Mouse (Mus musculus) forelimb bud, embryonic 11.5 days (tissue): Measurements from ENCODE around the gene Rreb1.
A peak's percentile ranks its signal among the peaks of the same experiment; 100 is the strongest.

ENCODE experiments used
- DNase-seq: peaks from one replicate; pipeline ENCODE4 v3.0.0-alpha.2; 2012; ENCODE audit warnings: low read depth, low spot score

Rreb1 gene

GRCm38 (mm10) chr13:37852850-37853249, 74.7 kb downstream of the Rreb1 start:
- no peak for DNase-seq

GRCm38 (mm10) chr13:37853441-37853840, 75.2 kb downstream of the Rreb1 start:
- no peak for DNase-seq

- peak; percentile 43 for DNase-seq
Measured at GRCm38 (mm10) chr13:37854031-37854431, 75.8 kb downstream of the Rreb1 start.

DNA sequence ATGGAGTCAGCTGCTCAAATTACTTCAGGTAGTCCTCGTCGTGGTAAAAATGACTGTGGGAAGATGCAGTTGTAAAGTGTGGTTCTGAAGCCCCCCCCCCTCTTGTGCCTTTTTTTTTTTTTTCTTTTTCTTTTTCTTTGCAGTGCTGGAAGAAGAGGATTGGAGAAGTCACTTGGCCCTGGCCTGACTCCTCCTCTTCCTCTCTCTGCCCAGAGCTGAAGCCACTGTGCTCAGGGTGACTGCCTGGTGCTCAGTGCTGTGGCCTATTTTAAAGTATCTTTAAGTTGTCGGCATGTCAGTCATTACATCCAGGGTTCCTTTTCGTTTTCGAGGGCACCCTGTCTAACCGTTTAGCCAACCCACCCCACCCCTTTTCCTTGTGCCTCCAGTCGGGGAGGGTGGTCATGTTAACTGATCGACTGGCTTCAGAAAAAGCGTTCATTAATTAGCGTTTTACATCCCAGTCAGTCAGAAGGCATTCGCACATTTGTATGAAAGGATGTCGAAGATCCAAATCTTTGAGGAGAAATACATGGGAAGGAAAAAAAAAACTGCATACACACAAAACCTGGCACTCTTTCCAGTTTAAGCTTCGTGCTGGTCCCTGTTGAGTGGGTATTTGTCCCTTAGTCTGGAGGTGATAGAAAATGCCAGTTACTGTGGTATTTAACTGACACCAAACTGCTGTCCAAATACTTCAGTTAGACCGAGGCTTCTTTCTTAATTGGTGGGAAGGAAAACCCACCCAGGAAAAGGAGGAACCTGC, 76.4 kb downstream of the Rreb1 start:
- no peak for DNase-seq

GRCm38 (mm10) chr13:37855221-37855757, 77.1 kb downstream of the Rreb1 start:
- no peak for DNase-seq

GRCm38 (mm10) chr13:37855765-37856164, 77.6 kb downstream of the Rreb1 start:
- no peak for DNase-seq

- no peak for DNase-seq
Measured at GRCm38 (mm10) chr13:37856537-37856936, 78.3 kb downstream of the Rreb1 start.

DNA sequence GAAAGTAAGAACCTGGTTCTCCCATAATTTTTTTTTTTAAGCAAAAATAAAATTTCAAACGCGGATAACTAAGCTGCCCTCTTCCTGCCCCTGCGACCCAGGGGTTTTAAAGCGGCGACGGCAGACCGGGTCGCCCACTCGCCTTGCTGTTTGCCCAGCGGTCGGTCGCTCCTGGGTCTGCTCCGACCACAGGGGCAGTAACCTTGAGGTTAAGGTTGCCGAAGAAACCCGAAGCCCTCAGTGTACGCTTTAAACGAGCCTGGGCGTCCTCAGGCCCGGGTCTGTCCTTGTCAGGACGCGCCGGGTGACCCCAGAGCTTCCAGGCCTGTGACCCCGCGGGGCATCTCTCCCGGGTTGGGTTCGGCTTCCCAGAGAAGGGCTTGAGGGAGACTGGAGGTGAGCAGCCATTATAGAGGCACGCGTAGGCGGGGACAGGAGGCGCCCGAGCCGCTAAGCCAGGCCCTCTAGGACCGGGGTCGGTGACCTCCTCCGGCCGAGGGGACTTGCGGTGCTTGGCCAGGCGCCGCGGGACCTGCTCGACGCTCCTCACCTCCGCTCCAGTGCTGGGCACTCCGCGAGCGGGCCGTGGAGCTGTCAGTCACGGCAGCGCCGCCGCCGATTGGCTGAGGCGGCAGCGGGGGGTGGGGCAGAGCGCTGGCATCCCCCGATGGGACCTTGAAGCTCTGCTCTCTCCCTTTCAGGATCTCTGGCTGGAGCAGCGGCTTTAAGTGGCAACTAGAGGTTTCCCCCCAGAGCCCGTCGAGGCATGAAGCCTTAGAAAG, 79.3 kb downstream of the Rreb1 start:
- DNase-seq = peak; percentile 90

GRCm38 (mm10) chr13:37858066-37858501, 79.9 kb downstream of the Rreb1 start:
- DNase-seq = no peak

- DNase-seq = no peak
Measured at GRCm38 (mm10) chr13:37858508-37858907, 80.3 kb downstream of the Rreb1 start.

- DNase-seq = no peak
Measured at GRCm38 (mm10) chr13:37859782-37860181, 81.6 kb downstream of the Rreb1 start.

GRCm38 (mm10) chr13:37860204-37860603, 82.0 kb downstream of the Rreb1 start:
- DNase-seq = no peak

GRCm38 (mm10) chr13:37860789-37861188, 82.6 kb downstream of the Rreb1 start:
- no peak for DNase-seq

GRCm38 (mm10) chr13:37862492-37862891, 84.3 kb downstream of the Rreb1 start:
- no peak for DNase-seq

DNA sequence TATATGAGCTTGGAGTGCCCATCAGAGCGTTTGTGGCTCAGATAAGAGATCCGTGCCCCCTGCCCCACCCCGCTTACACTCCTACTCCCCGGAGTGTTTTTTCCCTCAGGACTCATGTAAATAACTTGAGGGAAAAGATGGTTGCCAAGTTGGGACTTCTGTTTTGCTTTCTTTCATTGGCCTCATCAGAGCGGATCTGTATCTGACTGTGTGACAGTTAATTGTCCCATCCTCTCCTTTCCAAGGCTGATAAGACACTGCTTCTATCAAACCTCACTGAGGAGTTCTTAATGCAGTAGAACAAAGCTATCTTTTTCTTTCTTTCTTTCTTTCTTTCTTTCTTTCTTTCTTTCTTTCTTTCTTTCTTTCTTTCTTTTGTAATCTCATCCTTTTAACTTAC, 85.4 kb downstream of the Rreb1 start:
- DNase-seq = no peak

DNA sequence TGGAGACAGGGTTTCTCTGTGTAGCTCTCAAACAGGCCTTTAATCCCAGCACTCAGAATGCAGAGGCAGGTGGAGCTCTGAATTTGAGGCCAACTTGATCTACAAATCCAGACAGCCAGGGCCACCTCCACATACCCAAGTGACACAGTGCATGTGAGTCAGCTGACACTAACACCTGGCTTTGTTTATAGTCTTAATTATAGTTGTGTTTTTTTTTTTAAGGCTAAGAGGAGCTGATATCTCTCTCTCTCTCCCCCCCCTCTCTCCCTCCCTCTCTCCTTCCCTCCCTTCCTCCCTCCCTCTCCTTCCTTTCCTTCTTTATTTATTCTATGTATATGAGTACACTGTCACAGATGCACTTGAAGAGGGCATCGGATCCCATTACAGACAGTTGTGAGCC, 86.5 kb downstream of the Rreb1 start:
- no peak for DNase-seq

GRCm38 (mm10) chr13:37866296-37866695, 88.1 kb downstream of the Rreb1 start:
- DNase-seq = no peak

- no peak for DNase-seq
Measured at GRCm38 (mm10) chr13:37866846-37867245, 88.6 kb downstream of the Rreb1 start.

DNA sequence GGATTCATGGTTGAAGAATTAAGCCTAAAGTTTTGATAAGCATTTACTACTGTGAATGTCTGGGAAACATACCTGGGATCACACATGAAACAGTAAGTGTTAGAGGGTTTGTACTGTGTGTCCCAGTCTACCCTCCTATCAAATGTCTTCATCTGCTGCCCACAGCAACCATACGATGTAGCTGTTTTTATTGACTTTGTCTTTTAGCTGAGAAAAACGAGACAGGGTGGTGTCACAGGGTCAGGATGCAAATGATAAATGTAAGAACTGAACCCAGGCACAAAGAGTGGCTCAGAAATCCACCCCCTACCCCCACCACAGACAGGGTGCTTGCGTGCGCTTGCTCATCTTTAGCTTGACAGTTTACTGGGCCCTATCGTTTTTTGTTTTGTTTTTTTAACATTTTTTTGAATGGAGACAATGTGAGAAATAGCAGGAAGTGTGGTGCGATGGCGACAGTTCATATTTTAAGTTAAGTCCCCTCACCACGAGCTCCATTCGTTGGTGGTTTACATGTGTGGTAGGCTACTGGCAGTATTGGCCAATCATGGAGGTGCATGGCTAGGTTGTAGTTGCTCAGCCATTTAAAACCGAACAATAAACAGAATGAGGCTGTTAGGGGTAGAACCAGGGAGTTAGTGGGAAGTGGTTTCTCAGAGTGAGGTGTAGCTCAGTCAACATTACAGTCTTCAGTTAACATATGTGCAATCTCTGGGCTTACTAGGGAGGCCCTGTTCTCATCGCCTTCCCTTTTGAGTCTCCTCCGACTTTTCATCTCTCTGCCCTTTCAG, 92.1 kb downstream of the Rreb1 start:
- no peak for DNase-seq

- no peak for DNase-seq
Measured at GRCm38 (mm10) chr13:37872142-37872835, 94.1 kb downstream of the Rreb1 start.
